Mouse (Mus musculus): ENCODE results near the gene Ppp4r2.

Gene Ppp4r2

DNA sequence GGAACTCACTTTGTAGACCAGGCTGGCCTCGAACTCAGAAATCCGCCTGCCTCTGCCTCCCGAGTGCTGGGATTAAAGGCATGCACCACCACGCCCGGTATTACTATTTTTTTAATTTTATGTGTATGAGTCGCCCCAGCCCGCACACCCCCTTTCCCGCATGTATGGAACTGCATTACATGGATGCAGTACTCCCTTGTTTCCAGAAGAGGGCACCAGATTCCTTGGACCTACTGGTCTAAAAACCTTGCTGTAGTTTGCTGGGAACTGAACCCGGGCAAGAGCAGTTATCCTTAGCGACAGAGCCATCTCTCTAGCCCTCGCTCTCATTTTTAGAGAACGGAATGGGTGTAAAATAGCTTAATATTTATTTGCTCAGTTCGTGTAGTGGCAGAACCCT, 49.8 kb downstream of the Ppp4r2 start:
- DNase-seq (ENCODE audit: low spot score in 2 of 2) = peak; percentile 13 to 49

DNA sequence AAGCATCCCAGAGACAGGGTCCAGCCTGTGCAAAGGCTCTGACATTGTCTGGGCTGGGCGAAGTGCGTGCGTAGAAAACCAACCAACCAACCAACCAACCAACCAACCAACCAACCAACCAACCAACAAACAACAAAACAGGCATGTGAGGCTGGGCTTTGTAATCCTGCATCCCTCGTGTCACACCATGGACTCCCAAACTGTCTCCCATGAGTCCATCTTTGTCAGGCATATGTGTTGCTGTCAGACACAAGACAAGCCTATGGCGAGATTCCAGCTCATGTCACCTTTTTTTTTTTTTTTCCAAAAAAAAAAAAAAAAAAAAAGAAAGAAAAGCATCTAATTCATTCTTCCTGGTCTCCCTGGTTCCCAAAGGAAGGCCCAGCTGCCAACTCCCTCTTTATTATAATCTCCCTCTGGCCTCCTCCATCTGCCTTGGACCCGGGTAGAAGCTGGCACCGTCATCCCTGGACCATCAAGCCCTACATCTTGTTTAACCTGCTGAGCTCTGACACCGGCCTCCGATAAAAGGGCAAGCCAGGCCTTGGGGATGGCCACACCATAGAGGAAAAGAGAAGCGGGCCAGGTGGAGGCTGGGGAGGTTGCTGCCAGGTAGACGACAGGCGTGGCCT, 51.3 kb downstream of the Ppp4r2 start:
- DNase-seq (ENCODE audit: low spot score in 2 of 2) = no peak

DNA sequence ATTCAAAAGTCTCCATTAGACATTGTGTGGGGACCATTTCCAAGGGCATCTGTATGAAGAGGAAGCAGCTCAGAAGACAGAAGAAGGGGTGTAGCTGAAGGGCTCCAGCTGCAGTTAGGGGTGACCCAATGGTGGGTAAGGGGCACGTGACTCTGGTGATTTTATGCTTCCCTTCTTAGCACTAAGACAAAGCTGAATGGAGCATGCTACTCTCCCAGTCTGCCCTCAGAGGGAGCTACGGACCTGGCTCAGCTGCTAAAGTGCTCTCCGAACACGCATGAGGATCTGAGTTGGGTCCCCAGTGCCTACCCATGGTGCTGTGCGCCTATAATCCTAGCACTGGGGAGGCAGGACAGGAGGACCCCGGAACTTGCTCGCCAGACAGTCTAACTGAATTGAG, 52.0 kb downstream of the Ppp4r2 start:
- no peak for DNase-seq (ENCODE audit: low spot score in 2 of 2)

DNA sequence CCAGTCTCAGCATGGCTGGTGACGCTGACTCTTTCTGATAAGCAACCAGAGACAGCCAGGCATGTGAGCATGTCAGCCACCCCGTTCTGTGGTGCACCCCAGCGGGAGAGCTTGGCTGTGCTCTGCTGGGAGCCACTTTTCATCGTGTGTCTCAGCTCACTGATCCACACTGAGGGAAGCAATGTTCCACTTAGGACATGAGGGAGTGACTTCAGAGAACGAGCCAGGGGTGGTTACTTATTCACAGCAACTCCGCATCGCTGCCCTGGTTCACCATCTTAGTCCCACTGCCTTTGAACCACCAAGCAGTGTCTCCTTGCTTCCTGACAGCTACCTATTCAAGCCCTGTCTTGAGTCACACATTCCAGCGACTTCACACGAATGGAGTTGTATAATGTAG, 53.6 kb downstream of the Ppp4r2 start:
- no peak for DNase-seq (ENCODE audit: low spot score in 2 of 2)

DNA sequence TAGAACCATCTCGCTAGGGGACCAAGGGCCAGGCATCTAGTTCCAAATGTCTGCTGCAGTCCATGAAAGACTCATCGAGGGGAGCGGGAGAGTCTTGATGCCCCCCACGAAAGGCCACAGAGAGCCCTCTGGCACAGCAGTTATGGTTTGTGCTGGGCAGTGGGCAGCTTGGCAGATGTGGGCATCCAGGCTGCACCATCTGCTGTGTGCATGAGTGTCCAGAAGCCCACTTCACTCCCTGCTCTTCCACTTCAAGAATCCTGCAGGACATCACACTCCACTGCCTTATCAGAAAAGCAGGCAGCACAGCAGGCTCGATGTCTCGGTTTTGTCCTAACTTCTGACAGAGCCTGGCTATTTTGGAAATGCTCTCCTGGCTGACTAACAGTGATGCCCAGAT, 55.9 kb downstream of the Ppp4r2 start:
- no peak for DNase-seq (ENCODE audit: low spot score in 2 of 2)

DNA sequence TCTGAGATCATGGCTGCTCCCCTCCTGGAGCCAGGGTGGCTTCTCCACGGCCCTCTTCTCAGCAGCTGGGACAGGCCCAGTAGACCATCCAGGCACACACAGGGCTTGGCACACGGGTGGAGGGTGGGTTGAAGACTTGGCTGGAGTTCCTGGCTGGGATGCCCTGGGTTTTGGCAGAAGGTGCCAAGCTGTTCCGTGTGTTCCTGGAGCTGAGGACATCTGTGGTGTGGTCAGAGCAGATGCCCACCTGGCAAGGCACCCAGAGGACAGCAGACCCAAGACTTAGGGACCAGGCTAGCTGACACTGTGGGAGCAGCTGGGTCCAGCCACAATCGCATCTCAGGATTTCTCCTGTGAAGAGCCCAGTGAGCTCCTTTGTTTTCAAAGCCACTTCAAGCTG, 59.1 kb downstream of the Ppp4r2 start:
- no peak for DNase-seq (ENCODE audit: low spot score in 2 of 2)

DNA sequence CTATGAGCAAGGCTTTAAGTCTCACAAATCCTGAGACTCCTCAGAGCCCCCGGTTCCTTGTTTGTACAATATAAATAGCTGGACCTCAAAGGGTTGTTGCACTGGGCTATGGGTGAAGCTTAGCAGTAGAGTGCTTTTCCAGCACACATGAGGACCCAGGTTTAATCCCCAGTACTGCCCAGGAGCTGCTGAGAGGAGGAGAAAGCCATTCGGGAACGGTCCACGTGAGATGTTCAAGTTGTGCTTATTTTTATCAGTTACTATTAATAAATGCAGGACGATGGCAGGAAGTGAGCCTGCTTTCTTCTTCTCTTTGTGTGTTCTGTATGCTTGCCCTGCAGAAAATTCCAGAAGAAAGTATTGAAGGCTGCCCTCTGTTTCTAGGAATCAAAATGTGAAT, 59.7 kb downstream of the Ppp4r2 start:
- DNase-seq (ENCODE audit: low spot score in 2 of 2) = no peak

DNA sequence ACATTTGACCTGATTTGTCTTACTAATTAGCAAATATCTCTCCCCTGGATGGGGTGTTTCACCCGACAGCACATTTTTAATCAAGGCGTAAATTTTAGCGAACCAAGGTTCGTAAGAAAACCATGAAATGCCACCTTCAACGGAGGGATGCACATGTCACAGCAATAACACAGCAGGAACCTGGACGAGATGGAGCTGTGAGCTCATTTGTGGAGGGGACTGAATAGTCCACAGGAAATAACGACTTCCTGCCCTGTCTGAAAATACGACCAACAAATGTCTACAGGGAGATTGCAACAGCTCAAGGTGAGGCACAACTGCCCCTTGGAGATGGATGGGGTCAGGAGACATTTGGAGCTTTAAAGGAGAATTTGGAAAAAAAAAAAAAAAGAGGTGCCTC, 61.8 kb downstream of the Ppp4r2 start:
- no peak for DNase-seq (ENCODE audit: low spot score in 2 of 2)

DNA sequence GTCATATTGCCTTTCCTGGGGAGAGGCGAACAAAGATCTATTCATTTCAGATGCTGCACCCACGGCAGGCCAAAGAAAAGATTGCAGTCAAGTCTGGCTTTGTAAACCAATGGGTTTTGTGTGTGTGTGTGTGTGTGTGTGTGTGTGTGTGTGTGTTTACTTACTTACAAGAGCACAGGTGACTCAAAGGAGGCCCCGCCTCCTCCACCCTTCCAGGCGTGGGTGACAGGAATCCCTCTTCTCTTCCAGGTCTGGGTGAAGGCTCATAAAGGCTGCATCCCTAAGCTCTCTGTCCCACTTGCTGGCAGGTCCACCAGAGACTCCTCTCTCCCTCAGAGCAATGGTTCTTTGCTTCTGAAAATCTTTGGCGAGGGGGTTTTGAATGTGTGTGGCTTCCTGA, 63.5 kb downstream of the Ppp4r2 start:
- DNase-seq (ENCODE audit: low spot score in 2 of 2) = no peak

DNA sequence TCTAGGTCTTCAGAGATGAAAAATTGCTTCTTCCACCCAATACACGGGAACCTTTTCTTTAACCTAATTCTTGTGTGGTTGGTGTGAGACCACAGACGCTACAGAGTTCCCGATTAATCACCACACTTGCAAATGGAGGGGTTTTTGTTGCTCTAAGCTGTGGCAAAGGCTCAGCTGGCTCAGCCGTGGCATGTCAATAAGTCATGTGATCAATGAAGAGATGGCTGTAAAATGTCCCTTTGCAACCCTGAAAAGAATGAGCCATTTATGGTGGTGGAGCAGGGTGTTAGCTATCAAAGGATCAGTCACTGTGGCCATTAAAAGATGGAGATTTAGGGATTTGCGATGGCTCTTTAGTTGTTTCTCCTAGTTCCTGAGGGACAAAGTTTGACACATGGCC, 71.0 kb downstream of the Ppp4r2 start:
- no peak for DNase-seq (ENCODE audit: low spot score in 2 of 2)

DNA sequence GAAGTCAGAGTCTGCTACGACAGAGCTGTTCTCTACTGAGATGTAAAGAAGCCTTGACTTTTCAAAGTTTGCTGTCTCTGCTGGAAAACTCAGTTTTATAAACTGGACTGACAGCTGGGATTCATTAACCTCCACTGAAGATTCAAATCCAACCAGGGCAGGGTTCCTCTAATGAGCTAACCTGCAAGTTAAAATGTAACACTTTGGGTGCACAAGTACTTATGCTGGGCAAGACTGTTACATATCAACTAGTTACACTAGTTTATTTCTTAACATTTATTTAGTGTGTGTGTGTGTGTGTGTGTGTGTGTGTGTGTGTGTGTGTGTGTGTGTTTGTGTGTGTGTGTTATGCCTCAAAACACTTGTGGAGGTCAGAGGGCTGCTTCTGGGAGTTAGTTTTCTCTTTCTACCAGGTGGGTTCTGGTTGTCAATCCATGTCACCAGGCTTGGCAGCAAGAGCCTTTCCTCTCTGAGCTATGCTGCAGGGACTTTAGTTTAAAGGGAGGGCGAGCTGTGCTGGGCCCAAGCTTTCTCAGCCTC, 76.8 kb downstream of the Ppp4r2 start:
- no peak for DNase-seq (ENCODE audit: low spot score in 2 of 2)

Data from thymus, postnatal 10 days (tissue).